Mouse (Mus musculus) kidney, adult 2 months (tissue): ENCODE results near the gene Nup62. TPM values are rescaled to one million over a fixed set of nuclear protein-coding genes. Genes with fewer than 3 reads are reported as not detected.

ENCODE experiments used
- DNase-seq: peaks from one replicate; pipeline ENCODE4 v3.0.0; 2021
- H3K27ac ChIP-seq: fragments of 200-500 bp; 2 replicates; pipeline ENCODE4 v1.5.1; 2012; ENCODE audit warnings: low read depth, low read length, control low read depth, inconsistent platforms; ENCODE audit not compliant: insufficient read depth
- H3K27me3 ChIP-seq: fragments of 200-500 bp; replicated peaks from 2 replicates; pipeline ENCODE4 v1.6.1; 2012; ENCODE audit warnings: mild to moderate bottlenecking, moderate library complexity, low read length, inconsistent platforms; ENCODE audit not compliant: control insufficient read depth, insufficient read depth
- H3K36me3 ChIP-seq: fragments of 200-500 bp; 2 replicates; pipeline ENCODE4 v1.6.1; 2012; ENCODE audit warnings: mild to moderate bottlenecking, moderate library complexity, low read length, inconsistent platforms; ENCODE audit not compliant: control insufficient read depth, insufficient read depth
- H3K4me1 ChIP-seq: fragments of 200-500 bp; 2 replicates; pipeline ENCODE4 v1.6.1; 2011; ENCODE audit warnings: low read length; ENCODE audit not compliant: control insufficient read depth, insufficient read depth
- H3K4me3 ChIP-seq: fragments of 200-500 bp; 2 replicates; pipeline ENCODE4 v1.5.1; 2011; ENCODE audit warnings: mild to moderate bottlenecking, low read depth, low read length, control low read depth; ENCODE audit not compliant: insufficient read depth
- CTCF ChIP-seq: fragments of 200-500 bp; conservative IDR thresholded peaks from 2 replicates; pipeline ENCODE4 v1.5.1; 2011; ENCODE audit warnings: low read depth, mild to moderate bottlenecking, control low read depth, low read length, moderate library complexity, mixed read lengths; ENCODE audit not compliant: insufficient read depth, insufficient read length
- POLR2A ChIP-seq: fragments of 200-500 bp; IDR thresholded peaks from one replicate; pipeline ENCODE4 v1.6.1; 2011; ENCODE audit warnings: low read depth, low read length, control low read depth
- WGBS: fragments of 180-500 bp; shearing (Covaris S2); methylation state at CpG from one replicate; pipeline ENCODE4 v1.1.7; 2018; 5-methylcytosine and 5-hydroxymethylcytosine counted together
- polyA plus RNA-seq: library from polyadenylated mRNA; depleted of rRNA; stranded (reverse); fragments of >200 nt; gene quantifications from 2 replicates; pipeline ENCODE4 v1.2.3, GENCODE M21; 2012

Gene Nup62
- polyA plus RNA-seq, 1 experiment = 35.9 TPM

GRCm38 (mm10) chr7:44789531-44789930, 26.4 kb upstream of the Nup62 start:
- 72% methylated on average over 3 of the region's 3 CpGs for whole genome bisulfite sequencing
- Histone ChIP-seq H3K27ac (no peak overlapping the region), H3K4me3 (no peak overlapping the region), H3K36me3 (no peaks in the 10 kb centered on the region), H3K4me1 (no peaks in the 10 kb centered on the region), H3K27me3 (no peaks in the 10 kb centered on the region)
- TF ChIP-seq CTCF = no peak
- no peak for TF ChIP-seq POLR2A
- no peak for DNase-seq

DNA sequence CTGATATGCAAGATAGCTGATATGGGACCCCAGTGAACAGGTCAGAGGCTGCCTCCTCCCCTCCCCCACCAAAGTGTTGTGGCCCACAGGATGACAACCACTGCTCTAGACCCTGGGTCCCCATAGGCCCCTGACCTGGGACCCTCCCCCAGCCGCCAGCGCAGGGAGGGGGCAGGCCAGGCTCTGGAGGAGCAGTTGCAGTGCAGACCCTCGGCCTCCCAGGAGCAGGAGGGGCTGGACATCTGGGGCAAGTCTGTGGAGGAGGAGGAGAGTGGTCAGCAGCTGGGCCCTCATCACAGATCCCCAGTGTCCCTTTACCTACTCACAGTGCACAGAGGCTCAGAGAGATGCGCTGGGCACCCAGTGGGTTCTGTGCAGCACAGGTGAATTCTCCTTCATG, 25.8 kb upstream of the Nup62 start:
- Histone ChIP-seq H3K4me3 (no peak overlapping the region), H3K4me1 (no peaks in the 10 kb centered on the region), H3K27ac (no peak overlapping the region), H3K36me3 (no peaks in the 10 kb centered on the region), H3K27me3 (no peaks in the 10 kb centered on the region)
- TF ChIP-seq CTCF = no peak
- no peak for TF ChIP-seq POLR2A
- 46% methylated on average over 4 of the region's 4 CpGs for WGBS
- no peak for DNase-seq

DNA sequence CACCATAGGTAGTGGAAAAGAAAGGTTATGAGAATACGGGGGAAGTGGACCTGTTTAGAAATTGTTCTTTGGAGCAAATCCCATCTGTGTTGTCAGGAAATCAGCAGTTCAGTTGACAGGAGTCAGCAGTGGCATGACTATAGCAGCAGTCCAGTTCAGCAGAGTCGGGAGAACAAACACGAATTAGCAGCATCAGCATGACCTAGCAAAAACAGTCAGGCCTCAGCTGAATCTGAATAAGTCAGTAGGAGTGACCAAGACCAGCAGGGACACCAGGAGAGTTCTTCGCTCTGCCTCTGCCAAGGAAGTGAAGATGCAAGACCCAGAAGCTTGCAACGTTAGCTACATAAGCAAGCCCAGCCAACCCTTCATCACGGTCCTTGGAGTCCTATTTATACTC, 23.1 kb upstream of the Nup62 start:
- no peak for DNase-seq
- H3K4me1 ChIP-seq = no peaks in the 10 kb centered on the region
- TF ChIP-seq CTCF = no peak
- no peak for TF ChIP-seq POLR2A
- no peak overlapping the region for H3K27ac ChIP-seq
- WGBS = 75% methylated on average over 6 of the region's 6 CpGs
- no peaks in the 10 kb centered on the region for H3K36me3 ChIP-seq
- no peak overlapping the region for H3K4me3 ChIP-seq
- no peaks in the 10 kb centered on the region for H3K27me3 ChIP-seq

- H3K4me1 ChIP-seq = no peaks in the 10 kb centered on the region
- no peak for TF ChIP-seq CTCF
- 87% methylated on average over 2 of the region's 2 CpGs for whole genome bisulfite sequencing
- H3K36me3 ChIP-seq = no peaks in the 10 kb centered on the region
- no peak overlapping the region for H3K4me3 ChIP-seq
- no peak for DNase-seq
- H3K27ac ChIP-seq = no peak overlapping the region
- H3K27me3 ChIP-seq = no peaks in the 10 kb centered on the region
These were observed 7.0 kb upstream of the Nup62 start for GRCm38 (mm10) chr7:44808927-44809326.

DNA sequence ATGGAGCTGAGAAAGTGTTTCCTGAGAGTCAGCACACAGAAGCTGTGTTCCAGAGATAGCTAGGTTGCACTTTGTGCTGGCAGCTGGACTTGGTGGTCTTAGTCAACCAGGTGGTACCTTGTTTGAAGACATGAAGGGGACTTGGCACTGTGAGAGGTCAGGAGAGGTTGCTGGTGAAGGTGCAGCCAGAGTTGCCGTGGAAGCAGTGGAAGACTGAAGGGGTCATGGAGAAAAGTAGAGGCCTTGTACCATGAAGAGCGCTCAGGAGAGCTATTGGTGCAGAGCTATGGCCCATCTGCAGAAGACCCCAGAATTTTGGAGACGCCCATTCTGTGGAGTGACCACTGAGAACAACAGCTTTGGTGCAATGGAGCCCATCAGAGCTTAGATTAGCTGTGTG, 6.4 kb upstream of the Nup62 start:
- Histone ChIP-seq H3K4me3 (no peak overlapping the region), H3K27me3 (no peaks in the 10 kb centered on the region), H3K4me1 (no peaks in the 10 kb centered on the region), H3K36me3 (no peaks in the 10 kb centered on the region), H3K27ac (no peak overlapping the region)
- DNase-seq = no peak
- TF ChIP-seq CTCF (no peak), POLR2A (no peak)
- WGBS = 92% methylated on average over 3 of the region's 3 CpGs

GRCm38 (mm10) chr7:44810365-44810764, 5.5 kb upstream of the Nup62 start:
- DNase-seq = no peak
- WGBS = 74% methylated on average over 4 of the region's 4 CpGs
- Histone ChIP-seq H3K4me1 (0 out of 2 replicates have a peak, but pooled peaks cover 2% of the 10 kb centered on the region), H3K27ac (no peak overlapping the region), H3K27me3 (no peaks in the 10 kb centered on the region), H3K4me3 (no peak overlapping the region), H3K36me3 (no peaks in the 10 kb centered on the region)
- TF ChIP-seq CTCF (no peak), POLR2A (no peak)

GRCm38 (mm10) chr7:44810819-44811557, 4.9 kb upstream of the Nup62 start:
- H3K36me3 ChIP-seq = no peaks in the 10 kb centered on the region
- no peak for TF ChIP-seq CTCF
- no peak for TF ChIP-seq POLR2A
- no peak overlapping the region for H3K27ac ChIP-seq
- 0 out of 2 replicates have a peak, but pooled peaks cover 2% of the 10 kb centered on the region for H3K4me1 ChIP-seq
- H3K27me3 ChIP-seq = no peaks in the 10 kb centered on the region
- 93% methylated on average over 7 of the region's 7 CpGs for WGBS
- H3K4me3 ChIP-seq = no peak overlapping the region
- no peak for DNase-seq
